Mouse (Mus musculus) limb, embryonic 14.5 days (tissue): Measurements from ENCODE around the gene Ubald1. TPM values are rescaled to one million over a fixed set of nuclear protein-coding genes. Genes with fewer than 3 reads are reported as not detected.

Experiments
- ATAC-seq: fragments of 200-750 bp; cut with Nextera tagmentation; 2 replicates; pipeline ENCODE4 v1.8.0; 2017; ENCODE audit warnings: low read depth, moderate number of reproducible peaks, moderate TSS enrichment; ENCODE audit not compliant: low FRiP score
- DNase-seq: peaks from one replicate; pipeline ENCODE4 v3.0.0-alpha.2; 2015; ENCODE audit warnings: low spot score
- H3K27ac ChIP-seq: fragments of 300-500 bp; sonication (generic); replicated peaks from 2 replicates; pipeline ENCODE4 v1.5.1; 2014; ENCODE audit warnings: low read depth, mild to moderate bottlenecking, low read length, moderate library complexity, mixed read lengths
- H3K27me3 ChIP-seq: fragments of 300-500 bp; sonication (generic); 2 replicates; pipeline ENCODE4 v1.6.1; 2014; ENCODE audit warnings: low read length, mixed read lengths; ENCODE audit not compliant: control insufficient read depth, insufficient read depth
- H3K36me3 ChIP-seq: fragments of 300-500 bp; sonication (generic); 2 replicates; pipeline ENCODE4 v1.6.1; 2014; ENCODE audit warnings: mild to moderate bottlenecking, low read length, moderate library complexity, mixed read lengths; ENCODE audit not compliant: control insufficient read depth, insufficient read depth
- H3K4me1 ChIP-seq: fragments of 300-500 bp; sonication (generic); 2 replicates; pipeline ENCODE4 v1.6.1; 2014; ENCODE audit warnings: antibody characterized with exemption, low read length, mixed read lengths; ENCODE audit not compliant: control insufficient read depth, insufficient read depth
- H3K4me2 ChIP-seq: fragments of 300-500 bp; sonication (generic); replicated peaks from 2 replicates; pipeline ENCODE4 v1.6.1; 2014; ENCODE audit warnings: low read depth, mild to moderate bottlenecking, low read length, moderate library complexity; ENCODE audit not compliant: severe bottlenecking
- H3K4me3 ChIP-seq: fragments of 300-500 bp; sonication (generic); replicated peaks from 2 replicates; pipeline ENCODE4 v1.5.1; 2014; ENCODE audit warnings: low read length
- H3K9ac ChIP-seq: fragments of 300-500 bp; sonication (generic); 2 replicates; pipeline ENCODE4 v1.6.1; 2014; ENCODE audit warnings: mild to moderate bottlenecking, low read depth, low read length, moderate library complexity; ENCODE audit not compliant: severe bottlenecking
- H3K9me3 ChIP-seq: fragments of 300-500 bp; sonication (generic); 2 replicates; pipeline ENCODE4 v1.6.1; 2016; ENCODE audit warnings: low read length; ENCODE audit not compliant: control insufficient read depth
- POLR2A ChIP-seq: fragments of 200-500 bp; IDR thresholded peaks from 2 replicates; pipeline ENCODE4 v1.8.0; 2012; ENCODE audit warnings: inconsistent platforms, mild to moderate bottlenecking, moderate library complexity, borderline replicate concordance; ENCODE audit not compliant: insufficient read depth, insufficient read length; ENCODE audit errors: extremely low read depth
- WGBS: fragments of 180-500 bp; shearing (Covaris S2); extraction: QIAGEN DNeasy Blood & Tissue Kit; methylation state at CpG from one replicate; pipeline ENCODE4 v1.1.7; 2014; 5-methylcytosine and 5-hydroxymethylcytosine counted together
- polyA plus RNA-seq, 2 experiments: library from polyadenylated mRNA; depleted of rRNA in 1 of 2; stranded (reverse) in 1 of 2; unstranded in 1 of 2; fragments of >200 nt; fragmentation: Nextera tagmentation in 1 of 2; extraction: Ambion mirVana in 1 of 2; gene quantifications; 2 replicates each; pipeline versions ENCODE4 v1.2.1 to v1.2.3; 2012 to 2014

Gene Ubald1
- polyA plus RNA-seq, 2 experiments = 32.5 to 44.3 TPM

GRCm38 (mm10) chr16:4899711-4900110 lies 19.6 kb upstream of the Ubald1 start:
- no peak for ATAC-seq
- no peak for TF ChIP-seq POLR2A
- 53% methylated on average over 2 of the region's 2 CpGs for WGBS

GRCm38 (mm10) chr16:4898881-4899280 lies 18.8 kb upstream of the Ubald1 start:
- no peak for TF ChIP-seq POLR2A
- Histone ChIP-seq H3K4me1 (no peaks in the 10 kb centered on the region), H3K27me3 (no peaks in the 10 kb centered on the region), H3K4me3 (no peak overlapping the region), H3K36me3 (no peaks in the 10 kb centered on the region), H3K27ac (no peak overlapping the region), H3K4me2 (no peak overlapping the region), H3K9ac (no peak overlapping the region), H3K9me3 (no peaks in the 10 kb centered on the region)
- ATAC-seq (no peak), DNase-seq (no peak)
- 92% methylated on average over 6 of the region's 6 CpGs for WGBS

More at GRCm38 (mm10) chr16:4899711-4900110, 19.6 kb upstream of the Ubald1 start:
- Histone ChIP-seq H3K27ac (no peak overlapping the region), H3K4me2 (no peak overlapping the region), H3K9me3 (no peaks in the 10 kb centered on the region), H3K27me3 (no peaks in the 10 kb centered on the region), H3K36me3 (no peaks in the 10 kb centered on the region), H3K9ac (no peak overlapping the region), H3K4me1 (no peaks in the 10 kb centered on the region), H3K4me3 (no peak overlapping the region)
- no peak for DNase-seq

DNA sequence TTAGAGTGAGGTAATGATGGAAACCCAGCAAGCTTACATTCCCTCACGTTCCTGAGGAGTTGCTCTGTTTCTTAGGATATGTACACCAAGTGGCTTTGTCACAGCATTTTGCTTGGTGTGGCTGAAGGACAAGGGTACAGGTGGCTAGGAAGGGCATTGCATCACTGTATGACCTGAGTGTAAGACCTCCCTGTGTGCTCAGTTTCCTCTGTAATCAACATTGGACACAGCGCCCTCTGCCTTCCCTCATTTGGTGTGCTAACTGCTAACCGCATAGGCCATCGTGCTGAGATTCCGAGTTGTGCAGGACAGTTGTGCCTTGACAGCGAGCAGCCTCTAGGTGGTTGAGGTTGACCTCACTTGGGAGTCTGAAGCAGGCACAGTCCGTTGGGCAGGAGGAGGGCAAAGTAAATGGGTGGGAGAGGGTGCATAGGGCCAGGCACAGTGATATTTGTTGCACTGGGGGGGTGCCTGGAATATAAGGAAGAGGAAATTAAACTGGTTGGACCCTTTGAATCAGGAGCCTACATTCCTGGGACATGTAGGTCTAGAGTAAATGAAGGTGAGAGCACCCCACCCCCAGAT lies 17.1 kb upstream of the Ubald1 start:
- H3K27ac ChIP-seq = no peak overlapping the region
- no peak overlapping the region for H3K4me2 ChIP-seq
- peaks cover 3% of the 10 kb centered on the region; the same call in 1 of the 2 replicates for H3K36me3 ChIP-seq
- no peak overlapping the region for H3K9ac ChIP-seq
- H3K27me3 ChIP-seq = no peaks in the 10 kb centered on the region
- TF ChIP-seq POLR2A = no peak
- ATAC-seq (no peak), DNase-seq (no peak)
- no peak overlapping the region for H3K4me3 ChIP-seq
- WGBS = 67% methylated on average over 7 of the region's 7 CpGs
- no peaks in the 10 kb centered on the region for H3K9me3 ChIP-seq
- no peaks in the 10 kb centered on the region for H3K4me1 ChIP-seq

DNA sequence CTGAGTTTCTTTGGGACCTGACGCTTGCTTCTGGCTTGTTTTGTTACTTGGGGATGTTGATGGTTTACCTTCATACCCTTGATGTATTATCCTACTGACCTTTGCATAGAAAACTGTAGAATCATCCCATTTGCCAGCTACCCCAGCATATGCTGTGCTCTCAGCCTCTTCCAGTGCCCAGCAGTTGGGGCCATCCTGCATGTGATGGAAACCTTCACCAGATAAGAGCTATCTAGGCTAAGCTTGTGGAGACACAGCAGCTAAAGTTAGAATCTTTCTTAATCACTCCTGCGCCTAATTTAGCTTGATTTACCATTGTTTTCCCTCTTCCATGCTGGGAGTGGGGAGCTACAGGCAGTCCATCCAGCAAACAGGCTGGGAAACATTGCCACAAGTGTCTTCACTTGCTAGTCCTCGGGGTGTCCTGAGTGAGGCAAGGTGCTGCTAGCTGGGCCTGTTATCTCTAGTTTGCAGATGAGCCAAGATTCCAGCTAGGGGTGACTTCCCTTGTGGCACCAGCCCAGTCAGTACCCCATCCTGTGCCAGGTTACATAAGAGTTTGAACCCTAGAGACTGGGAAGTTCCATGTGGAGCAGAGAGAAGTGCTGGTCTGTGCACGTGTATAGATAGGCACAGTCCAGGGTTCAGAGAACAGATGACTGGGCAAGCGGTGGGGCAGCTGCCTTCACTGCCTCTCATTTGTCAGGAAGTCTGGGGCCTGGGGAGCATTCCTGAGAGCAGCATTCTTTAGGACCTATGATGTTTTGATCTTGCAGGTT lies 16.3 kb upstream of the Ubald1 start:
- no peak overlapping the region for H3K27ac ChIP-seq
- ATAC-seq (no peak), DNase-seq (no peak)
- TF ChIP-seq POLR2A = no peak
- H3K4me2 ChIP-seq = no peak overlapping the region
- H3K27me3 ChIP-seq = no peaks in the 10 kb centered on the region
- H3K9ac ChIP-seq = no peak overlapping the region
- WGBS = 72% methylated on average over 5 of the region's 5 CpGs
- H3K4me3 ChIP-seq = no peak overlapping the region
- H3K36me3 ChIP-seq = peaks cover 3% of the 10 kb centered on the region; the same call in 1 of the 2 replicates
- no peaks in the 10 kb centered on the region for H3K9me3 ChIP-seq
- H3K4me1 ChIP-seq = no peaks in the 10 kb centered on the region

DNA sequence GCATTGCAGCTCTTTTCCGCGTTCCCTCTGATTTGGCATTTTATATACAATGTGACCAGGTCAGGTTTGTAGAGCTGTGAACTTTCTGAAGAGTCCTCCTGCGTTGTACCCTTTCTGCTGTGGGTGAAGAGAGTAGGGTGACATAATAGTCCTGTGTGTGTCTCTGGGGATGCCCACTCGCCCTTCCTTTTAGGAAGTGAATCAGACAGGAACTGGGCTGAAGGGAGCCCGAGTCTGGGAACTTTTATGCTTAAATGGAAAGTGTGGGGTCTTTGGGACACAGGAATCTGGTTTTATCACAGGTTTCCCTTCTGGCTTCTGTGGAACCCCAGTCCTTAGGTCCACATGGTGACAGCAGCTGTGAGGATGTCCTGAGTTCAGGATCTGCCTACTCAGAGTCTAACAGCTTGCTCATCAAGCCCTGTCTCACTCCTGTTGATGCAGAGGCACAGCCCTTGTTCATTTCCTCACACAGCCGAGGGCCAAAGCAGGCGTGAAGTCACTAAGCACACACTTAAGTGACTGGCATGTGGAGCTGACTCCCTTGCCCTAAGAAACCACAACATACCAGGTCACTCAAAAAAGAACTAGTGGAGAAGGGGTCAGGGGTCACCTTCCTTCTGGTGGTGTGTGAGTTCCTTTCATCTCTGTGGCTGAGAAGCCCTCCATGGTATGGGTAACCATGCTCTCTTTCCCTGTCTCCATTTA lies 14.2 kb upstream of the Ubald1 start:
- Histone ChIP-seq H3K9ac (no peak overlapping the region), H3K4me2 (no peak overlapping the region), H3K27me3 (no peaks in the 10 kb centered on the region), H3K27ac (no peak overlapping the region), H3K36me3 (peaks cover 3% of the 10 kb centered on the region; the same call in 1 of the 2 replicates), H3K9me3 (no peaks in the 10 kb centered on the region), H3K4me1 (0 out of 2 replicates have a peak, but pooled peaks cover 5% of the 10 kb centered on the region), H3K4me3 (no peak overlapping the region)
- ATAC-seq (no peak), DNase-seq (no peak)
- WGBS = 81% methylated on average over 7 of the region's 7 CpGs
- no peak for TF ChIP-seq POLR2A
